Mouse (Mus musculus) heart, adult 11 months (tissue): ENCODE data around the gene Pkhd1.

Experiments used
- DNase-seq: peaks from one replicate; pipeline ENCODE4 v3.0.0; 2022

Gene Pkhd1

DNA sequence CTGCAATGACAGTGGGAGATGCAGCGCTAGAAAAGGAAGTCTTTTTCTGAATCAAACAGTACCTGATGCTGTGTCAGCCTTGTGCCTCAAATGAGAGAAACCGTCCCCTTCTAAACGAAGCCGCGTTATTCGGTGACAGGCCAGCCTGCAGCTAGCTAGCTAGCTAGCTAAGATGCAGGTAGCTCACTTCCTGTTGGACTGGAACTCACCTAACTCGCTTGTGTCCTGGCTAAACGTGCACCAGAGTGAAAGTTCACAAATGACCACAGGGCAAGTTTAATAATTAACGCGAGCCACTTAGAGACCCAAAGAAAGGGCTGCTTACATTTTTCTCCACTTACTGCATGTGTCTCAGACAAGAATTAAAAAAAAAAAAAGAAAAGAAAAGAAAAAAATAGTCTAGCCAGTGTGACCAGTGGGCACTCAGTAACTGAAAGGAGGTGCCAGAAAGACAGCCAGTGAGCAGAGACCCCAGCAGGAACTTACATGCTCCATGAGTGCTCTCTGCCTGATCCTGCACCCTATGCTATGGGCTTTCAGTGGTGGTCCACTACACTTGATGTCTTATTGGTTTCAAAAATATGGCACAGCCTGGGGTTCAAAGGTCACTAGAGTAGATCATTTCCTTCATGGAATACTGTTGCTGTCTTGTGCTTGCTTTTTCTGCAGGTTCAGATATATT, at the start of gene Pkhd1:
Gene Pkhd1 (minus strand): TSS at position 216 of the 682 bp plus-strand sequence.
- DNase-seq, result no peak

DNA sequence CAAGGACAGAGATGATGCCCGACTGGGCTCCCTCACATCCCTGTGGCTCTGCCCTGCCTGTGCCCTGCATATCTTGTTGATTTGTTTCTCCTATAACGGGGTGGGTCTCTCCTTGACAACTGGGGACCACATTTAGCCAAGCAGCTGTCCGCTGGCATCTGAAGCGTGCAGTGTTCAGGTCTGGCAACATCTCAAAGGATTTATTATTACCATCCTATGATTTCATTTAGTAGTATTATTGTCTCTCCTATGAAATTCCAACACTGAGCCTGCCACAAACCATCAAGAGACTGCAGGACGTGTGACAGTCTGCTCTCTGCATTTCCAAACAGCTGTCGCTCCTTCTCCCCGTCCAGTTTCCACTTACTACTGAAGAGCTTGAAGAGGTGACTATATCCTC, 49.7 kb upstream of the Pkhd1 start:
- peak; percentile 84 for DNase-seq

DNA sequence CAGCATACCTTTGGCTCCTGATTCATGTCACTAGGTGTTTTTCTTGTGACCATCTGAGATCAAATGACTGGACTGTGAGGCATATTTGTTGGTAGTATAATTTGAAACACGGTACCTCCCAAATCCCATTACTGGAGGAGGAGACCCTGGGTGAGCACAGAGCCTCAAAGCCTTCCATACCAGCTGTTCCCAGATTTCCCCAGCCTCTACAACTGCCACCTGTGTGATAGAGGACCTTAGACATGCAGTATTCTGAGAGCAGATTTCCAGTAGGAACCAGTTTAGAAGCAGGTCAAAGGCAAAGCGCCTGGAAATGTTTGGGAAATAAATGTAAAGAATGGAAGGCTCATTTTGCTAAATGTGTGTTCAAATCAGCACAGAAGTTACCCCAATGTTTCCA, 48.4 kb upstream of the Pkhd1 start:
- no peak for DNase-seq

DNA sequence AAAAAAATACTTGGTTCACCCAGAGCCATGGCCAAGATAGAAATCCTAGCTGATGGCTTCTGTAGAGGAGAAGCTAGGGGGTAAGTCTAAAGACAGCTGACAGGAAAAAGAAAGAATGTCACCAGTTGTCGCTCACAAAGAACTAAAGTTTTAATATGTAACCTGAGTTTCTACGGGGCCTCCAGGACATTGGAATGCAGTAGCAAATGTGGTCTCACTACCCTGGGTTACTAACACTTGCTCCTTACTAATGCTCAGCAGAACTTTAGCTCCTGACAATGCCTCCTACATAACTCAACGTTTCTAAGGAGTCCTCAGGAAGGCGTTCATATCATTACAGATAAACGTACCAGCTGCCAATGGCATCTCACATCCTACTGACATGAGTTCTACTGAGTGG, 37.2 kb upstream of the Pkhd1 start:
- no peak for DNase-seq

DNA sequence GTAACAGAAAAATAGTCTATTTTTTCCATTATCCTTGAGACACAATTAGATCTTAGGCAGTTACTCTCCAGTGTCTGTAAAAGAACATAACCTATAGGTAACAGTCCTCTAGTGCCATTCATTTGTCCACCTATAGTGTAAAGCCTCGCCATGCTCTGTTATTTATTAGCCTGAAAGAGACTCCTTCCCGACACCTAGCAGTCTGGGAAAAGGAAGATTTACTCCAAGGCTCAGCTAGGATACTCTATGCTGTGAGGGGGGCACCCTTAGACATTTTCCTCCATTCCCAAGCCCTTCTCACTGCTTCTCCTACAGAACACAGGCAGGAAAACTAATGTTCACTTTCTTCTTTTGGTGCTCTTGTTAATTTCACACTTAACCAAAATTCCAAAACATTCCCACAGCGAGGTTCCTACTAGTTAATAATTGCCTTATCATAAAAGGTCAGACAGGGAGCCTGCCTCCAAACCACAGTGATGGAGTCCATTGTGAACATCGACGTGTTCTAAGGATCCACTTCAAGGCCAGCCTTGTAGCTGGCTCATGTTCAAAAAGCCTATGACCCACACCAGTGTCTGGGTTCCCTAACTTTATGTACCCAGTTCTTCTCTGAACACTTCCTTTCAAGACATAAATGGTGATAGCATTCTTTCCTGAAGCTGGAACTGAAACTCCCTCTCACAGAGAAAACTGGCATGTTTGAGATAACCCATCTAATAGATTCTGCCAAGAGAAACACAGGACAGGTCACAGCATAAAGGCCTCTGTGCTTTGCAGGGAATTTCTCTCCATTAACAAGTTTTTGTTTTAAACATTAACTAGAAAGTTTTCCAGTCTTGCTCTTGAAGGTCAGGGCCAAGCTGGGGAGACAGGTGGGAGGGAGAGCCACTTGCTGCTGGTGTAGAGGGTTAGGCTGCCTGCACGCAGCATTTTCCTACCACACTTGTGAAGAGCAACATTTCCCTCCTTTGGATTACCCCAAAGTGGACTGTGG, 35.9 kb upstream of the Pkhd1 start:
- DNase-seq, result no peak

DNA sequence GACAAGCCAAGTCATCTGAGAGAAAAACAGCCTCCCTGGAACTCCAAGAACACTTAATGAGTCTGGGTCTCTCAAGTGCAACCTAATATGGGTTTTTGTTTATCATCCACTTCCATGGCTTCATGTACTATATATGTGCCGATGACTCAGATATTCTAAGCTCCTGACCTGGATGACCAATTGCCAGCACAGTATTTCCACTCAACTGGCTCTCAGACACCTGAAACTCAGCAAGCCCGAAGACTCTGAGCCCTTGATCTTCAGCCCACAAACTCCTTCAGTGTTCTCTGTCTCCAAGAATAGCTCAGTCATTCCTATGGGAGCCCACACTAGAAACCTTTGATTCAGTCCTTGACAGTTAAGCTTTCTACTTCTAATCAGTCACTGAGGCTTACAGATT, 17.0 kb upstream of the Pkhd1 start:
- no peak for DNase-seq

DNA sequence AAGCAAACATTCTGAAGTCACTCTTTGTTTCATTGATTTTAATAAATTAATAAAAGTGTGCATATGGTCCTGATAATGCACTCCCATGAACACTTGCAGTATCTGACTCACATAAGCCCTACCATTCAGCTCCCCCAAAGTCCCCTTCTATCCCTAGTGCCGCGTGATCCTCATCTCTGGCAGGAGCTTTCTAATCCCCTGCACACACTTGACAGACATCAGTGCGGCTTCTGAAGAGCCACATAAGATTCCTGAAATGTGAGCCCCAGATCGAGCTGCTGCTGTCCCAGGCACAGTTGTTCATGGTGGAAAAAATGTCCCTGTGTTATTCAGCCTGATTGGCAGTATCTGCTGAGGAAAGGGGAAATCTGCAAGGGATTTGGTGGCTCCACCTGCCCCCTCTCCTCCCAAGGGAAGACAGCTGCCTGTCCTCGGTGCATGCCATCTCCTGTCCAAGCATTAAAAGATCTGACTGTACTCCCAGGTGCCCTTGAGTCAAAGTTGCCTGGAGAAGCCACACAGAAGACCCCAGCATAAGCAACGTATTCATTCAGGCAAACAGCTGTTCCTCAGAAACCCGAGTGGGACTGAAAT, 15.5 kb upstream of the Pkhd1 start:
- no peak for DNase-seq

DNA sequence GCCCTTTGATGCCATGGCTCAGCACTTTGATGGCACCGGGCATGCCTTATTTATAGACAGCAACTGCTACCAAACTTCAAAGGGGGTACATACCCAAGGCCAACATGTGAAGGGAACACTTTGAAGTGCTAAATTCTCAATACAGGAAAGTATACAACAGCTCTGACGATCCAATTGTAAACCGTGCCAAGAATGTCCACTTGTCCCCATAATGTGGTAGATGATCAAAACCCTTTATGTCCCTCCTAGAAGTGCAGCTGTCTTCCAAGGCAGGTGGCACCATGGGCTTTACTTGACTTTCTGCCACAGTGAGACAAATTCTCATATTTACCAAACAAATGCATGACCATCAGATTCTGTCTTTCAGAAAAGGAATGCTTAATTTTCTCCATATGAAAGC, 6.7 kb upstream of the Pkhd1 start:
- no peak for DNase-seq

DNA sequence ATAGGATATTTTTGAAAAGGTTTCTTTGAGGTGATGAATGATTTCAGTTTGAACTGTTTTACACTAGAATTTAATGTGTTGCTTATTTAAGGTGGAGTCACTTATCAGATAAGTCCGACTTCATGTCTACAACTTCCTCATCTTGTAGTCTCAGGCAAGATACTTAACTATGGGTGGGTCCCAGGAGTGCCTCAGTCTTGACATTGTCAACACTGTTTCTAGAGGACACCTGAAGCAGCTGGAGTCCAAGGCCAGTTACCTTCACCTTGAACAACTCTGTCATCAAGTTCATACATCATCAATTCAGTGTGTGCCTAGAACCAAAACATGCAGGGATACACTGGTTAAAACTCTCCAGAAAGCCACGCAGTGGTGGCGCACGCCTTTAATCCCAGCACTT, 5.5 kb upstream of the Pkhd1 start:
- peak; percentile 55 for DNase-seq

DNA sequence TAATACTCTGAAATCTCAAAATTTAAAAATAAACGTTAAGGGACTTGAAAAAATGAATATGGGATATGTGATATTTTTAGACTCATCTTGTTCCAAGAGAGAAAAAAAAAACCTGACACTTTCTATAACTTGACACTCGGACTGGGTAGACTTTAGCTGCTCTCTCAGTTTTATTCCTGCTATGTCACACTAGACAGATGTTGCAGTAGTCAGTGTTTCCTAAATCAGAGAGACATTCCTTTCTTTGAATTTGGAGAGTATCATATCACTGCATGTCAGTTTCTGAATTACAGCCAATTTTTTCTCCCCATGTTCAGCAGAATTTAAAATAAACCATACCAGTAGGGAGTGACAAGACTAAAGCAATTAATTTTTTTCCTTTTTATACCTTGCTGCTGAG, 2.7 kb upstream of the Pkhd1 start:
- DNase-seq, result no peak

DNA sequence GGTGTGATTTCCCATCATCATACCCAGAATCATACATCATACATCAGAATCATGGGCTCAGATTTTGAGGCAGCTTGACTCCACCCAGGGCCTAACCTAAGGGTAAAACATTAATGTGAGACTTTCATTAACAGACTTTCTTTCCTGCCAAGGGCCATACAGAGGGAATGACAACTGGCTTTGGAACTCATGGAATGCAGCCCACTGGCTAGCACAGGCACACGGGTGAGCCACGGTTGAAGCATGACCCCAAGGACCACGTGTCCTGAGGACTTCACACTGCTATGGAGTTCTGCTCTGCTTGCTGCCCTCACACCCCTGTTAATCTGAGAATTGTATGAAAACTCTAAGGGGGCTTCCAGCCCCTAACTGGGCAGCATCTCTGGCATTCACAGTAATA, 1.5 kb upstream of the Pkhd1 start:
- DNase-seq, result peak; percentile 64

DNA sequence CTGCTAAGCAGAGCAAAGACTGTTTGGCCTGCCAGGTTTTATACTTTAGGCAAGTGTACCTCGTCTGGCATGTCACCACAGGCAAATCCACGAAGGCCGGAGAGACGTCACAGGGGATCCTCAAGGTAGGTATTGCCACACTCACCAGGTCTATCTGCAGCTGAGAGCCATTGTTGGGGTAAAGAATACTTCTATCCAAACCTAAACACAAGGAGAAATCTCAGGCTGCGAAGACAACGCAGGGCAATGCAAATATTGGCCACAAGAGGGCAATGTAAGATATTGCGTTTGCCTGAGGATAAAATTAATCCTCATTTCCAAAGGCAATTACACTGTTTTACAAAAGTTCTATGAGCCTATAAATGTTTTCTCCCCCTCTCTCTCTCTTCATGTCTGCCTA, 5.2 kb downstream of the Pkhd1 start:
- DNase-seq, result no peak

DNA sequence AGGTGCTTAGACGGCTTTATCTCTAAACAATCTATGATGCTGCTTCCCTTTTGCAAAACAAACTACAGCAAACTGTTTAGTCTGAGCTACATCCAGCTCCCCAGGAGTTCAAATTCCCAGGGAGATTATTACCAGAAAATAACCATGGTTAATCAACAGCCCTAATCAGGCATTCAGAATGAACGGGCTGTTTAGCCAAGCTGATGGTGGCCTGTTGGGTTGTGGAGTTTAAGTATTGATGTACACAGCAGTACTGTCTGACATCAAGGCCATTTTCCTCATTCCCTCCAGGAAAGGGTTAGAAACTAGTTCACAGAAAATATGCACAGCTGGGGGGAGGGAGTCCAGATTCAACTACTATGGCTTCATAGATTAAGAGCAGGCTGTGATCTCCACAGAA, 12.4 kb downstream of the Pkhd1 start:
- DNase-seq, result no peak

DNA sequence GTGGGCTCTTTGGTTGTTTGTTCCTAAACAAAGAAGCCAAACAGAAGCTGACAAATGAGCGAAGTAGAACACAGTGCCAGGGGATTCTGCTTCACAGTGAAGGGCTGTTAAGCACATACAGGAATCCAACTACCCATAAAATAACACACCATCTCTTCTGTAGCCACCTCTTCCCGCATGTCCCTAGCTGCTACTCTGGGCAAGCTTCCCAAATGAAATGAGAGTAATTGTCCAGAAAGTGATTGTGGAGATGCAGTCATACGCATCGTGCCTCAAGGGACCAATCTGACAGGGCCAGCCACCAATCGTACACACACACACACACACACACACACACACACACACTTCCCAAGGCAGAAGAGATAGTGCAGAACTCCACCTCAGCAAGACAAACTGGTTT, 27.4 kb downstream of the Pkhd1 start:
- DNase-seq, result no peak

DNA sequence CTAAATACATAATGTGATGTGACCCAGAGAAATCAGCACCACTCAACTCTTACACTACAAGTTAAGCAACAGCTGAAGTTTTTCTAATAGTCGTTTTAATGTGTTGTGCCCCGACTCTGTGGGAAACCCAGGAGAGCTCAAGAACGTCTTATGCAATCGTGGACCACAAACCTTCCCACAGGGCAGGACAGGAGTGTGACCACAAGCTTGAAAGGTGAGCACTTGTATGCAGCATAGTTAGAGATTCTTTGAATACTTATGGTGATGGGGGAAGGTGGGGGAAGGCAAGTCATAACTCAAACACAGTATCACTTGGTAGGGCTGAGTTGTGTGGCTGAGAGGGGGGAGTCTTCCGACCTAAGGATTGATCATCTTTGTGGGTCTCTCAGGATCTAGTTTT, 46.4 kb downstream of the Pkhd1 start:
- DNase-seq, result no peak

DNA sequence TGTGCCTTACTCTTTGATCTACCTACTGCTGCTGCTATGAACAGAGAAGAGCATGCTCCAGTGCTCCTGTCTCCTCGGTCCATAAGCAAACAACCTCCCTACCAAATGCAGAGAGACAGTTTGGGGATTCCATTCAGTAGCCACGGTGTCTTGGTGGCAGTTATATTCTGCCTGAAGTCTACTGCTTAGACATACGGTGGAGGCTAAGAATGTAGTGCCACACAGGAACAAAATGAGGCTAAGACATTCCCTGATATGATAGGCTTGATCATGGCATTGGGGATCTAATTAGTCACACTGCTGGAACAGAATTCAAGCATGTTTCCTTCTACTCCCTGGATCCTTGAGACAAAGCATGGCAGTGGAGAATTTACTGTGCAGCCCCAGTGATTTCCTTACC, 48.4 kb downstream of the Pkhd1 start:
- DNase-seq, result no peak

DNA sequence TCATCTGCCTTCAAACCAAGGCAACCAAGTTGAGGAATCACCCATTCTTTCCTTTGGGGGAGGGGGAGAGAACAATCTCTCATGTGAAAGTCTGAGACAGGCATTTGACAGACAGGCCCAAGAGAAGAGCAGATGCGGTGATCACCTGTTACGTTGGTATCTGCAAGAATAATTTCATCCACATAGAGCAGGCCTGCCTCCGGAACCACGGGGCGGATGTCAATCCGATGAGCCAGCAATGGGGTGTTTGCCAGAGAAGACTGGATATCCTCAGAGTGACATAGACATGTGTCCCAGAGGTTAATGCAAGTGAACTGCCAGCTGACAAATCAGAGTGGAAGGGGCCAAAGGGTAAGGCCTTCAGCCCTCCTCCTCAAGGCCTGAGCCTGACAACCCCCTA, 59.4 kb downstream of the Pkhd1 start:
- no peak for DNase-seq

DNA sequence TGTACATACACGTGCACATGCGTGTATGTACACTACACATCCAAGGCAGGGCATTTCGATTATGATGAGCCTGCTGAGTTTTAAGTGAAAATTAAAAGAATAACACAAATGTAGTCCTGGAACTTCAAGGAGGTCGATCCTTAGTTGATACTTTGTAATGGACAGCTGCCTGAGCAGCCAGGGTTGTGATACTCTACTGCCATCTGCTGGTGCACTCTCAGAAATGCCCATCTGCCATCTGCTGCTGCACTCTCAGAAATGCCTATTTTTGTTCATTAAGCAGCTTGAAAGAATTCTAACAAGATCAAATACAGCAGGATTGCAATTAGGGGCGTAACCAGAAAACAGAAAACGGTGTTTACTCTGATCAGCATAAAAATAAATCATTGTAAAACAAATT, 63.5 kb downstream of the Pkhd1 start:
- no peak for DNase-seq

DNA sequence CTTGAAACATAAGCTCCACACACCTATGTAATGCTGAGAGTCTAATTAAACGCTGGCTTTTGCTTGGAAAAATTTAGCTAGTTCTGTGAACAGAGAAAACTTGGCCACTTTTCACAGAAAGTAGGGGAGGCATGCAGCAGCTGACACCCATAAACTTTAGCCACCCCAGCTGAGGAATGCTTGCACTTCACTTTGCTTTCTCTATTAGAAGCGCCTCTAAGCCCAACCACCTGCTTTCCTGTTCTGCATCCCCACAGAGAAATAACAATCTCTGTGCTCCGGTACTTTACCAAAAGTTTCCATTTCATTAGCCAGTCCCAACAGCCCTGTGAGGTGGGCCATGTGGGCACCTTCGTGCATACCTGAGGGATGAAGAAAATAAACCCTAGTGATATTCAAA, 66.5 kb downstream of the Pkhd1 start:
- DNase-seq, result no peak

DNA sequence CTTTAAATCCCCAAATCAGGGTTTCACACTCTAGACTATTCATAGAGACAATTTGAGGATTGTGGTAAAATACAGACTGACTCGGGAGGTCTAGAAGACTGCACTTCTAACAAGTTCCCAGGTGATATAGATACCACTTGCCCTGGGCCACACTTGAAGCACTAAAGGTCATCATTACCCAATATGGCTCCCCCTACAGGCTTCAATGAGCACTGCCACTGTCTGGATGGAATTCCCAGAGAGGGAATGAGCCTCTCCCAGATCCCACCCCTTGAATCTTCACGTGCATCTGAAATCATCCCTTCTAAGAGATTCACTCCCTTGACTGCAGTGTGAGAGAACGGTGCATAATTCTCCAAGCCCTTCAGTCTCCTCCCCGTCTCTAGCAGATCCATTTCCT, 73.3 kb downstream of the Pkhd1 start:
- no peak for DNase-seq

DNA sequence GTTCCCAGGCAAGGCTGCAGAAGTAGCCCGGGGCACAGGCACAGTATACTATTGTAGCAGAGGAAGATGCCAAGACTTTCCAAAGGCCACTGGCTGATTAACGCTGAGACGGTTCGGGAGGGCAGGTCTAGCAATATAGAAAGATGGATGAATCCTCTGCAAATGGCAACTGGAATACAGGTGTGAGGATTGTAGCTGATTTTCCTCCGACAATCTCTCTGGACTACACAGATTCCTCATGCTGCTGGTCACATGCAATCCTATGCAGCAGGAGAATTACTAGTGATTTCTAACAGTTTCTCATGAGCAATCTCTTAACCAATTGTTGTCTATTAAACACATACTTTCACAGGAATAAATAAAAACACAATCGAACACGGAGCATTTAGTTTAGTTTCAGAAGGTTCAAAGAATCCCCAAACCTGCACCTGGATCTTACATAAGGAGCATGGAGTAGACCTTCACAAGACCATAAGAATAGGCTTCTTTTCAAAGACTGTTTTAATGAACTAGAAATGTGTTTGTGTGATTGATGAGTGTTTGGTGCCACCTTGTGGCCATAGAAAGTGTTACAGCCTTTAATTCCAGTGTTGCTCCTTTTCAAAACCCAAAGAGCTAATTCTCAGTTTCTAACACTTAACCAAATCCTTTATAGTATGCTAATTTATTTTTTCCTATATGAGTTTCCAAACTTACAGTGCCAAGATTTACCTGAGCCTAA, 104.3 kb downstream of the Pkhd1 start:
- DNase-seq, result no peak

DNA sequence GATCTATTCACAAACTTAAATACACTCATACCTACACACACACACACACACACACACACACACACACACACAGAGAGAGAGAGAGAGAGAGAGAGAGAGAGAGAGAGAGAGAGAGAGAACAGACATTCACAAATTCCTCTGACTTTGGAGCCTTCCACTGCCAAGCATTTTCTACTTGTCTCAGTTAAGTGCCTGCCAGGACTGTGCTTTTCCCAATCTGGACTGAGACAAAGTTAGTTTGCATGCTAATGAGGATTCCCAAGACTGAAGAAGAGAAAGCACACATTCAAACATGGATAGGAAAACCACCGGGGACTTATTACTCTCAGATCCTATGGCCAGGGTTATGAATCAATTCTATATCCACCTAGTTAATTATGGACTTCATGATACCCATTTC, 118.9 kb downstream of the Pkhd1 start:
- DNase-seq, result no peak

DNA sequence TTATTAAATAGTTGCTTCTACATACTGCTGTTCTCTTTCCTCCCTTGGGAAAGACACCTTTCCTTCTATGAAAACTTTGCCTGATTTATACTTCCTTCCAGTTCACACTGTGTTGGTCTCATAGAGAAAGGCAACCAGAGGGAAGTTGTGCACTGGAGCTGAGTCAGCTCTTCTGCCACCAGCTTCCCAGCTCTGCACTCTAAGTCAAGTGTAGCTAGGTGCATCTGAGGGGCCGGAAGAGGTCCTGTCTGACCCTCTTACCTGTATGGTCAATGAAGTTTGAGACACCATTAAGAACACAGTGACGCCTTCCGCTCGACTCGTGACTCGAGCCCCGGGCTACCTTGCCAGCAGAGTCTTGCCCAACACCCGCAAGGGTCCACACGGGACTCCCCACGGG, 131.8 kb downstream of the Pkhd1 start:
- DNase-seq, result no peak
